Mouse (Mus musculus) CH12.LX (cell line): ENCODE results near the gene Nt5c3. TPM values are rescaled to one million over a fixed set of nuclear protein-coding genes. Genes with fewer than 3 reads are reported as not detected.

Experiments used
- DNase-seq: peaks from one replicate; pipeline ENCODE4 v3.0.0-alpha.2; 2013; ENCODE audit errors: extremely low read depth
- H3K27ac ChIP-seq: 2 replicates; pipeline ENCODE4 v1.5.1; 2012; ENCODE audit warnings: low read depth, mild to moderate bottlenecking, control low read depth, moderate library complexity; ENCODE audit not compliant: insufficient read depth
- H3K27me3 ChIP-seq: replicated peaks from 2 replicates; pipeline ENCODE3; 2012; ENCODE audit warnings: inconsistent platforms
- H3K36me3 ChIP-seq, 2 experiments: replicated peaks in 1 of 2; 2 replicates each; pipeline versions ENCODE3 to v1.6.1; 2012; ENCODE audit warnings: inconsistent platforms in 1 of 2, low read length in 1 of 2, mild to moderate bottlenecking in 1 of 2, mixed read lengths in 1 of 2, moderate library complexity in 1 of 2; ENCODE audit not compliant: control insufficient read depth in 1 of 2, insufficient read depth in 1 of 2
- H3K4me1 ChIP-seq, 2 experiments: 2 replicates each; pipeline ENCODE4 v1.6.1; 2012; ENCODE audit warnings: inconsistent platforms in 1 of 2, moderate library complexity in 1 of 2; ENCODE audit not compliant: insufficient read depth in 2 of 2, control insufficient read depth in 1 of 2
- H3K4me2 ChIP-seq: 2 replicates; pipeline ENCODE4 v1.6.1; 2012; ENCODE audit warnings: low read depth, mild to moderate bottlenecking, control low read depth; ENCODE audit not compliant: poor library complexity, insufficient read depth, severe bottlenecking
- H3K4me3 ChIP-seq, 3 experiments: fragments of 150-350 bp in 1 of 3; sonication (generic) in 1 of 3; replicated peaks in 1 of 3; 2 replicates each; pipeline versions ENCODE3 to v1.5.1; 2011 to 2012; ENCODE audit warnings: low read depth in 2 of 3, low read length in 2 of 3, mild to moderate bottlenecking in 2 of 3, moderate library complexity in 2 of 3, control low read depth in 1 of 3, improper control_type of control experiment in 1 of 3, inconsistent platforms in 1 of 3, mixed read lengths in 1 of 3; ENCODE audit not compliant: poor library complexity in 1 of 3
- H3K79me2 ChIP-seq: replicated peaks from 2 replicates; pipeline ENCODE4 v1.6.1; 2012; ENCODE audit warnings: mild to moderate bottlenecking, moderate library complexity; ENCODE audit not compliant: control insufficient read depth, poor library complexity, insufficient read depth, severe bottlenecking; ENCODE audit errors: extremely low read depth
- H3K9ac ChIP-seq: 2 replicates; pipeline ENCODE4 v1.6.1; 2012; ENCODE audit warnings: low read depth, mild to moderate bottlenecking, control low read depth, moderate library complexity; ENCODE audit not compliant: insufficient read depth
- H3K9me3 ChIP-seq: replicated peaks from 2 replicates; pipeline ENCODE3; 2012; ENCODE audit warnings: low read length, inconsistent platforms, mixed read lengths
- E2F4 ChIP-seq: IDR thresholded peaks from 2 replicates; pipeline ENCODE4 v1.6.1; 2011; ENCODE audit warnings: low read depth, low read length, improper control_type of control experiment; ENCODE audit not compliant: insufficient replicate concordance
- ELF1 ChIP-seq: IDR thresholded peaks from 2 replicates; pipeline ENCODE4 v1.6.1; 2014; ENCODE audit warnings: low read depth, mild to moderate bottlenecking, inconsistent platforms, low read length, improper control_type of control experiment
- EP300 ChIP-seq: IDR thresholded peaks from 2 replicates; pipeline ENCODE4 v1.6.1; 2011; ENCODE audit warnings: low read length, improper control_type of control experiment
- ETS1 ChIP-seq: conservative IDR thresholded peaks from 2 replicates; pipeline ENCODE4 v1.6.1; 2012; ENCODE audit warnings: low read depth, mild to moderate bottlenecking, inconsistent platforms, low read length, improper control_type of control experiment, moderate library complexity
- GABPA ChIP-seq: IDR thresholded peaks from 2 replicates; pipeline ENCODE4 v1.6.1; 2012; ENCODE audit warnings: low read depth, low read length, improper control_type of control experiment, inconsistent platforms; ENCODE audit not compliant: insufficient replicate concordance
- HCFC1 ChIP-seq: IDR thresholded peaks from 2 replicates; pipeline ENCODE4 v1.6.1; 2012; ENCODE audit warnings: low read depth, mild to moderate bottlenecking, inconsistent platforms, low read length, improper control_type of control experiment
- JUN ChIP-seq: IDR thresholded peaks from 2 replicates; pipeline ENCODE4 v1.6.1; 2011; ENCODE audit warnings: low read depth, mild to moderate bottlenecking, low read length, improper control_type of control experiment, moderate library complexity; ENCODE audit not compliant: insufficient read depth
- MAFK ChIP-seq: IDR thresholded peaks from 2 replicates; pipeline ENCODE4 v1.6.1; 2011; ENCODE audit warnings: low read length, improper control_type of control experiment; ENCODE audit not compliant: insufficient replicate concordance
- MAX ChIP-seq: IDR thresholded peaks from 2 replicates; pipeline ENCODE4 v1.6.1; 2011; ENCODE audit warnings: low read length, improper control_type of control experiment
- MAZ ChIP-seq: IDR thresholded peaks from 2 replicates; pipeline ENCODE4 v1.6.1; 2012; ENCODE audit warnings: low read depth, mild to moderate bottlenecking, inconsistent platforms, low read length, improper control_type of control experiment, moderate library complexity
- MEF2A ChIP-seq: IDR thresholded peaks from 2 replicates; pipeline ENCODE4 v1.6.1; 2014; ENCODE audit warnings: low read depth, mild to moderate bottlenecking, inconsistent platforms, low read length, improper control_type of control experiment, borderline replicate concordance
- MXI1 ChIP-seq: IDR thresholded peaks from 2 replicates; pipeline ENCODE4 v1.6.1; 2011; ENCODE audit warnings: mild to moderate bottlenecking, low read depth, low read length, improper control_type of control experiment
- MYC ChIP-seq: IDR thresholded peaks from 2 replicates; pipeline ENCODE4 v1.6.1; 2011; ENCODE audit warnings: low read depth, mild to moderate bottlenecking, improper control_type of control experiment, low read length
- PAX5 ChIP-seq: IDR thresholded peaks from 2 replicates; pipeline ENCODE4 v1.6.1; 2012; ENCODE audit warnings: low read length, inconsistent platforms, mixed read lengths
- POLR2A ChIP-seq: IDR thresholded peaks from 2 replicates; pipeline ENCODE4 v1.6.1; 2011; ENCODE audit warnings: low read depth, mild to moderate bottlenecking, improper control_type of control experiment, low read length
- RAD21 ChIP-seq: IDR thresholded peaks from 2 replicates; pipeline ENCODE4 v1.6.1; 2011; ENCODE audit warnings: low read depth, mild to moderate bottlenecking, low read length, improper control_type of control experiment, moderate library complexity
- RCOR1 ChIP-seq: conservative IDR thresholded peaks from 2 replicates; pipeline ENCODE4 v1.6.1; 2012; ENCODE audit warnings: low read depth, mild to moderate bottlenecking, inconsistent platforms, low read length, improper control_type of control experiment
- TBP ChIP-seq: conservative IDR thresholded peaks from 2 replicates; pipeline ENCODE4 v1.6.1; 2011; ENCODE audit warnings: low read depth, low read length, improper control_type of control experiment
- TCF12 ChIP-seq: IDR thresholded peaks from 2 replicates; pipeline ENCODE4 v1.6.1; 2014; ENCODE audit warnings: low read depth, mild to moderate bottlenecking, inconsistent platforms, low read length, improper control_type of control experiment
- UBTF ChIP-seq: IDR thresholded peaks from 2 replicates; pipeline ENCODE4 v1.6.1; 2012; ENCODE audit warnings: low read depth, mild to moderate bottlenecking, inconsistent platforms, low read length, improper control_type of control experiment, moderate library complexity
- USF2 ChIP-seq: conservative IDR thresholded peaks from 2 replicates; pipeline ENCODE4 v1.6.1; 2011; ENCODE audit warnings: low read depth, low read length, improper control_type of control experiment
- ZKSCAN1 ChIP-seq: IDR thresholded peaks from 2 replicates; pipeline ENCODE4 v1.6.1; 2012; ENCODE audit warnings: low read depth, inconsistent platforms, low read length, improper control_type of control experiment, borderline replicate concordance
- ZNF384 ChIP-seq: IDR thresholded peaks from 2 replicates; pipeline ENCODE4 v1.6.1; 2012; ENCODE audit warnings: low read depth, low read length, improper control_type of control experiment, inconsistent platforms
- dilution Hi-C: fragments of 300-500 bp; cut with MboI; formaldehyde crosslinking; loops from 2 replicates; pipeline ENCODE4 v1.14.3; 2020; ENCODE audit warnings: low sequenced_read_pairs; ENCODE audit not compliant: extremely low pct_unique_long_range_greater_than_20kb, extremely low pct_ligation_motif_present
- in situ Hi-C: fragments of 300-500 bp; cut with MboI; formaldehyde crosslinking; loops from 3 replicates; pipeline ENCODE4 v1.14.3; 2019; ENCODE audit warnings: low sequenced_read_pairs, low pct_ligation_motif_present, low pct_unique_long_range_greater_than_20kb, mixed read lengths
- polyA plus RNA-seq: library from polyadenylated mRNA; unstranded; fragments of >175 nt; gene quantifications from 2 replicates; pipeline ENCODE4 v1.2.1, GENCODE M21; 2012; ENCODE audit warnings: low read depth; ENCODE audit not compliant: insufficient read length
- total RNA-seq, 2 experiments: library from RNA; depleted of rRNA; stranded (reverse); fragments of 300-350 nt in 1 of 2; fragments of >200 nt in 1 of 2; gene quantifications; 2 replicates each; pipeline ENCODE4 v1.2.3; 2012 to 2014

Gene Nt5c3
- total and polyA plus RNA-seq, 3 experiments, result 23.7 to 82.4 (median 36.5) TPM

- peaks cover 0 to 14% of the 10 kb centered on the region in 2 experiments for H3K36me3 ChIP-seq
- in situ Hi-C loops, result no loop called here
- H3K9ac ChIP-seq, result no peak overlapping the region
- no peaks in the 10 kb centered on the region for H3K27me3 ChIP-seq
- no peaks in the 10 kb centered on the region for H3K9me3 ChIP-seq
- no peak overlapping the region for H3K4me3 ChIP-seq
- TF ChIP-seq MAX, result no peak
- no peak for TF ChIP-seq ETS1
- TF ChIP-seq ZNF384, result no peak
- no peak for TF ChIP-seq MAFK
- TF ChIP-seq TBP, result no peak
- TF ChIP-seq GABPA, result no peak
- no peak for TF ChIP-seq PAX5
- TF ChIP-seq MAZ, result no peak
- TF ChIP-seq MEF2A, result no peak
- no peak for TF ChIP-seq HCFC1
- no peak for TF ChIP-seq RCOR1
- no peak for TF ChIP-seq EP300
- no peak for TF ChIP-seq MXI1
- TF ChIP-seq E2F4, result no peak
- no peak for TF ChIP-seq POLR2A
- no peaks in the 10 kb centered on the region for H3K4me1 ChIP-seq
- H3K4me2 ChIP-seq, result no peak overlapping the region
- H3K79me2 ChIP-seq, result no peaks in the 10 kb centered on the region
- no peak overlapping the region for H3K27ac ChIP-seq
- no peak for DNase-seq
- dilution Hi-C loops, result no loop called here
Observed at GRCm38 (mm10) chr6:56876870-56877269, 46.9 kb downstream of the Nt5c3 start.

DNA sequence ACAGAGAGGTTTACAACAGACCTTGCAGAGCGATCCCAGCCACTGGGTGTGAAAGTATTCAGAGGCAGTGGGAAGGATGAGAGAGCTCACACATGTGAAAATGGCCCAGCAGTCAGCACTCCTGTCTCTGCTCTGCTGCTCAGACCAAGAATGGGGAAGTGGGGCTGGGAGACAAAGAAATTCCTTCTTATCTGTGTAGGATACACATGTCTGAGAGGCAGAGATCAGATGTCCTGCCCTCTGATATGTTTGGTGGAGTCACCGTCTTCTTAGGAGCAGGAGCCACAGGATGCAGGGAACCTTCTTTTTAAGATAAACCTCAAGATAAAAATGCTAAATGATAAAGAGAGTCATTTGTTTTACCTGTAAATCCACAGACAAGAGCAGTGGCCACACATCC is 53.7 kb downstream of the Nt5c3 start:
- in situ Hi-C loops (no loop called here), dilution Hi-C loops (no loop called here)
- no peaks in the 10 kb centered on the region for H3K79me2 ChIP-seq
- no peaks in the 10 kb centered on the region for H3K9me3 ChIP-seq
- DNase-seq, result no peak
- no peak overlapping the region for H3K4me3 ChIP-seq
- no peak overlapping the region for H3K4me2 ChIP-seq
- no peak overlapping the region for H3K27ac ChIP-seq
- no peaks in the 10 kb centered on the region for H3K36me3 ChIP-seq
- no peak overlapping the region for H3K9ac ChIP-seq
- H3K27me3 ChIP-seq, result no peaks in the 10 kb centered on the region
- H3K4me1 ChIP-seq, result no peaks in the 10 kb centered on the region; a peak in 1 of 4 replicates
- TF ChIP-seq ZKSCAN1, result no peak
- no peak for TF ChIP-seq MYC
- no peak for TF ChIP-seq UBTF
- TF ChIP-seq MAFK, result no peak
- TF ChIP-seq HCFC1, result no peak
- no peak for TF ChIP-seq MXI1
- no peak for TF ChIP-seq MEF2A
- no peak for TF ChIP-seq TCF12
- no peak for TF ChIP-seq ZNF384
- TF ChIP-seq ELF1, result no peak
- TF ChIP-seq MAX, result no peak
- TF ChIP-seq JUN, result no peak
- no peak for TF ChIP-seq USF2
- no peak for TF ChIP-seq RAD21
- TF ChIP-seq PAX5, result no peak
- TF ChIP-seq GABPA, result no peak
- TF ChIP-seq, all 38 proteins: peak for 0
